Mouse (Mus musculus): ENCODE data around the gene Nosip. TPM values are rescaled to one million over a fixed set of nuclear protein-coding genes. Genes with fewer than 3 reads are reported as not detected.
A peak's percentile ranks its signal among the peaks of the same experiment; 100 is the strongest.

Gene Nosip
- total and polyA plus RNA-seq, 2 experiments from 2014 or later: 21.5 to 38.2 TPM

GRCm38 (mm10) chr7:45117566-45117965 lies 55.3 kb downstream of the Nosip start:
- WGBS: 86% methylated on average over 8 of the region's 8 CpGs
- peaks cover 36% of the 10 kb centered on the region for H3K36me3 ChIP-seq (replicated peaks; ENCODE audit: control insufficient read depth, insufficient read depth, low read length)
- H3K4me3 ChIP-seq (ENCODE audit: low read depth, low read length): no peak overlapping the region
- H3K9me3 ChIP-seq (replicated peaks; ENCODE audit: control insufficient read depth, low read length): no peaks in the 10 kb centered on the region
- ATAC-seq (ENCODE audit: insufficient read depth, low read depth) (no peak), DNase-seq (ENCODE audit: low spot score) (no peak)
- no peaks in the 10 kb centered on the region; the same call in 1 of the 2 replicates for H3K4me1 ChIP-seq (ENCODE audit: control insufficient read depth, insufficient read depth)
- TF ChIP-seq EP300 (IDR thresholded peaks at IDR 0.05; ENCODE audit: low read depth) (no peak), CTCF (IDR thresholded peaks at IDR 0.05; ENCODE audit: low read depth) (no peak)
- H3K27me3 ChIP-seq (ENCODE audit: control insufficient read depth, insufficient read depth, low read length): no peaks in the 10 kb centered on the region
- H3K4me2 ChIP-seq (ENCODE audit: low read depth, low read length): no peak overlapping the region
- H3K27ac ChIP-seq (ENCODE audit: low read depth): no peak overlapping the region
- no peak overlapping the region for H3K9ac ChIP-seq (replicated peaks; ENCODE audit: low read depth, low read length)

- H3K9me3 ChIP-seq (replicated peaks; ENCODE audit: control insufficient read depth, low read length): no peaks in the 10 kb centered on the region
- peaks cover 40% of the 10 kb centered on the region for H3K36me3 ChIP-seq (replicated peaks; ENCODE audit: control insufficient read depth, insufficient read depth, low read length)
- no peak overlapping the region for H3K9ac ChIP-seq (replicated peaks; ENCODE audit: low read depth, low read length)
- 90% methylated on average over 6 of the region's 6 CpGs for WGBS
- no peak overlapping the region for H3K4me2 ChIP-seq (ENCODE audit: low read depth, low read length)
- no peak for DNase-seq (ENCODE audit: low spot score)
- peaks cover 7% of the 10 kb centered on the region for H3K4me1 ChIP-seq (ENCODE audit: control insufficient read depth, insufficient read depth)
- no peak for ATAC-seq (ENCODE audit: insufficient read depth, low read depth)
- H3K27me3 ChIP-seq (ENCODE audit: control insufficient read depth, insufficient read depth, low read length): no peaks in the 10 kb centered on the region
- TF ChIP-seq CTCF (IDR thresholded peaks at IDR 0.05; ENCODE audit: low read depth) (no peak), EP300 (IDR thresholded peaks at IDR 0.05; ENCODE audit: low read depth) (no peak)
- H3K4me3 ChIP-seq (ENCODE audit: low read depth, low read length): no peak overlapping the region
- no peak overlapping the region for H3K27ac ChIP-seq (ENCODE audit: low read depth)
These were observed 56.1 kb downstream of the Nosip start for GRCm38 (mm10) chr7:45118336-45118735.

GRCm38 (mm10) chr7:45119780-45120709 lies 57.8 kb downstream of the Nosip start:
- Histone ChIP-seq H3K27me3 (ENCODE audit: control insufficient read depth, insufficient read depth, low read length) (no peaks in the 10 kb centered on the region), H3K36me3 (replicated peaks; ENCODE audit: control insufficient read depth, insufficient read depth, low read length) (peaks cover 40% of the 10 kb centered on the region), H3K27ac (ENCODE audit: low read depth) (peak overlapping the region; percentile 54; the same call in 1 of the 2 replicates), H3K9ac (replicated peaks; ENCODE audit: low read depth, low read length) (no peak overlapping the region), H3K4me2 (ENCODE audit: low read depth, low read length) (no peak overlapping the region), H3K9me3 (replicated peaks; ENCODE audit: control insufficient read depth, low read length) (no peaks in the 10 kb centered on the region), H3K4me3 (ENCODE audit: low read depth, low read length) (no peak overlapping the region), H3K4me1 (ENCODE audit: control insufficient read depth, insufficient read depth) (peaks cover 9% of the 10 kb centered on the region)
- TF ChIP-seq CTCF (IDR thresholded peaks at IDR 0.05; ENCODE audit: low read depth): no peak
- no peak for TF ChIP-seq EP300 (IDR thresholded peaks at IDR 0.05; ENCODE audit: low read depth)
- no peak for ATAC-seq (ENCODE audit: insufficient read depth, low read depth)
- DNase-seq (ENCODE audit: low spot score): no peak
- WGBS: 72% methylated on average over 5 of the region's 5 CpGs

GRCm38 (mm10) chr7:45121404-45121803 lies 59.2 kb downstream of the Nosip start:
- ATAC-seq (ENCODE audit: insufficient read depth, low read depth) (no peak), DNase-seq (ENCODE audit: low spot score) (no peak)
- no peak overlapping the region for H3K9ac ChIP-seq (replicated peaks; ENCODE audit: low read depth, low read length)
- no peak overlapping the region for H3K4me3 ChIP-seq (ENCODE audit: low read depth, low read length)
- TF ChIP-seq CTCF (IDR thresholded peaks at IDR 0.05; ENCODE audit: low read depth): no peak
- TF ChIP-seq EP300 (IDR thresholded peaks at IDR 0.05; ENCODE audit: low read depth): peak; percentile 71; the same call in 1 of the 2 replicates
- peak overlapping the region; percentile 33; the same call in 1 of the 2 replicates for H3K4me2 ChIP-seq (ENCODE audit: low read depth, low read length)
- H3K9me3 ChIP-seq (replicated peaks; ENCODE audit: control insufficient read depth, low read length): no peaks in the 10 kb centered on the region
- WGBS: 41% methylated on average over 8 of the region's 8 CpGs
- peaks cover 10% of the 10 kb centered on the region for H3K4me1 ChIP-seq (ENCODE audit: control insufficient read depth, insufficient read depth)
- H3K27ac ChIP-seq (ENCODE audit: low read depth): peak overlapping the region; percentile 63
- no peaks in the 10 kb centered on the region for H3K27me3 ChIP-seq (ENCODE audit: control insufficient read depth, insufficient read depth, low read length)
- peaks cover 54% of the 10 kb centered on the region for H3K36me3 ChIP-seq (replicated peaks; ENCODE audit: control insufficient read depth, insufficient read depth, low read length)

- TF ChIP-seq EP300 (IDR thresholded peaks at IDR 0.05; ENCODE audit: low read depth) (no peak), CTCF (IDR thresholded peaks at IDR 0.05; ENCODE audit: low read depth) (no peak)
- no peak overlapping the region for H3K9ac ChIP-seq (replicated peaks; ENCODE audit: low read depth, low read length)
- H3K9me3 ChIP-seq (replicated peaks; ENCODE audit: control insufficient read depth, low read length): no peaks in the 10 kb centered on the region
- no peaks in the 10 kb centered on the region for H3K27me3 ChIP-seq (ENCODE audit: control insufficient read depth, insufficient read depth, low read length)
- peaks cover 60% of the 10 kb centered on the region for H3K36me3 ChIP-seq (replicated peaks; ENCODE audit: control insufficient read depth, insufficient read depth, low read length)
- no peak for ATAC-seq (ENCODE audit: insufficient read depth, low read depth)
- no peak for DNase-seq (ENCODE audit: low spot score)
- peak overlapping the region; percentile 63 for H3K27ac ChIP-seq (ENCODE audit: low read depth)
- H3K4me3 ChIP-seq (ENCODE audit: low read depth, low read length): no peak overlapping the region
- peaks cover 15% of the 10 kb centered on the region for H3K4me1 ChIP-seq (ENCODE audit: control insufficient read depth, insufficient read depth)
- peak overlapping the region; percentile 33 for H3K4me2 ChIP-seq (ENCODE audit: low read depth, low read length)
These were observed 59.7 kb downstream of the Nosip start for GRCm38 (mm10) chr7:45121966-45122365.
